Mouse (Mus musculus): ENCODE results near the gene Spx.

GRCm38 (mm10) chr6:142424976-142425375 lies 11.7 kb downstream of the Spx start:
- no peak for TF ChIP-seq GATA1 (IDR thresholded peaks at IDR 0.05; ENCODE audit: borderline replicate concordance, low read length)
- no peak for TF ChIP-seq FLI1 (IDR thresholded peaks at IDR 0.05; ENCODE audit: low read length)
